Mouse (Mus musculus) hindbrain, embryonic 15.5 days (tissue): Measurements from ENCODE around the gene Fads3. TPM values are rescaled to one million over a fixed set of nuclear protein-coding genes. Genes with fewer than 3 reads are reported as not detected.
A peak's percentile ranks its signal among the peaks of the same experiment; 100 is the strongest.

ENCODE experiments used
- ATAC-seq: fragments of 200-750 bp; cut with Nextera tagmentation; 2 replicates; pipeline ENCODE4 v1.8.0; 2017; ENCODE audit warnings: low read depth, moderate number of reproducible peaks, moderate TSS enrichment; ENCODE audit not compliant: low FRiP score
- H3K27ac ChIP-seq: fragments of 300-500 bp; sonication (generic); replicated peaks from 2 replicates; pipeline ENCODE4 v1.5.1; 2015; ENCODE audit warnings: mild to moderate bottlenecking, inconsistent platforms
- H3K27me3 ChIP-seq: fragments of 300-500 bp; sonication (generic); 2 replicates; pipeline ENCODE4 v1.6.1; 2015; ENCODE audit warnings: control low read depth, inconsistent platforms
- H3K36me3 ChIP-seq: fragments of 300-500 bp; sonication (generic); 2 replicates; pipeline ENCODE4 v1.6.1; 2015; ENCODE audit warnings: control low read depth, inconsistent platforms
- H3K4me1 ChIP-seq: fragments of 300-500 bp; sonication (generic); replicated peaks from 2 replicates; pipeline ENCODE4 v1.6.1; 2015; ENCODE audit warnings: control low read depth, inconsistent platforms
- H3K4me2 ChIP-seq: fragments of 300-500 bp; sonication (generic); 2 replicates; pipeline ENCODE4 v1.6.1; 2015; ENCODE audit warnings: moderate library complexity, mild to moderate bottlenecking, inconsistent platforms
- H3K4me3 ChIP-seq: fragments of 300-500 bp; sonication (generic); 2 replicates; pipeline ENCODE4 v1.5.1; 2015; ENCODE audit warnings: mild to moderate bottlenecking, inconsistent platforms
- H3K9ac ChIP-seq: fragments of 300-500 bp; sonication (generic); 2 replicates; pipeline ENCODE4 v1.6.1; 2015; ENCODE audit warnings: inconsistent platforms
- H3K9me3 ChIP-seq: fragments of 300-500 bp; sonication (generic); 2 replicates; pipeline ENCODE4 v1.6.1; 2016; ENCODE audit warnings: control low read depth, inconsistent platforms
- WGBS: fragments of 180-500 bp; shearing (Covaris S2); methylation state at CpG from one replicate; pipeline ENCODE4 v1.1.7; 2015; 5-methylcytosine and 5-hydroxymethylcytosine counted together
- polyA plus RNA-seq: library from polyadenylated mRNA; unstranded; fragments of >200 nt; fragmentation: Nextera tagmentation; extraction: Ambion mirVana; gene quantifications from 2 replicates; pipeline ENCODE4 v1.2.1, GENCODE M21; 2015

Gene Fads3
- polyA plus RNA-seq, 1 experiment from 2014 or later: 31.4 TPM

DNA sequence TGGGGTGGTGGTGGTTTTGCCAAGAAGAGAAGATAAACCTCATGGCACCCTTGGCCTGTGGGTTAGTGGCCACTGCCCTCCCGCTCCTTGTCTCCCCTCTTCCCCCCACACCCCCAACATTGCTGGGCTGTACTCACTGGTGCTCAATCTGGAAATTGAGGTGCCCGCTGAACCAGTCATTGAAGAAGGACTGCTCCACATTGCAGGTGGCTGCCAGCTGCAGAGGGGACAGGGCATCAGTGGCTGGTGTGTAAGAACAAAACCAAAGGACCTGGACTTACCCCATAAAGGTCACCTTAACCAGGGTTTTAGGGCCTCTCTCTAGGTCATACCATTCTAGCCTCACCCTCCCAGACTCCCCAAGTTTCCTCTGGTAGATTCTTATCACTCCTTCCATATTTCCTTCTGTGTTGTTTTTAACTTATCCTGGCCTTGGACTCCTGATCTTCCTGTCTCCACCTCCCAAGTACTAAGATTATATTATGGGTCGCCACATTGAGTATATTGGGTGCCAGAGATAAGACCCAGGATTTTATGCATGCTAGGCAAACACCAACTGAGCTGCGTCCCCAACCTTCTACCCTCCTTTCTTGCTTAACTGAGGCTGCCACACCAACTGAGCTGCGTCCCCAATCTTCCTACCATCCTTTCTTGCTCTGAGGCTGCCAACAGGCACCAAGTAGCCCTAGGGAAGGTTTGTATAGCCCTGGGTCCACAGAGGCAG is 24.3 kb downstream of the Fads3 start:
- 91% methylated on average over 5 of the region's 5 CpGs for WGBS
- H3K9me3 ChIP-seq: no peaks in the 10 kb centered on the region
- peaks cover 10% of the 10 kb centered on the region for H3K4me1 ChIP-seq
- H3K27ac ChIP-seq: no peak overlapping the region
- H3K4me3 ChIP-seq: no peak overlapping the region
- peaks cover 75% of the 10 kb centered on the region for H3K36me3 ChIP-seq
- ATAC-seq: no peak
- no peak overlapping the region for H3K4me2 ChIP-seq
- no peak overlapping the region for H3K9ac ChIP-seq
- H3K27me3 ChIP-seq: no peaks in the 10 kb centered on the region

DNA sequence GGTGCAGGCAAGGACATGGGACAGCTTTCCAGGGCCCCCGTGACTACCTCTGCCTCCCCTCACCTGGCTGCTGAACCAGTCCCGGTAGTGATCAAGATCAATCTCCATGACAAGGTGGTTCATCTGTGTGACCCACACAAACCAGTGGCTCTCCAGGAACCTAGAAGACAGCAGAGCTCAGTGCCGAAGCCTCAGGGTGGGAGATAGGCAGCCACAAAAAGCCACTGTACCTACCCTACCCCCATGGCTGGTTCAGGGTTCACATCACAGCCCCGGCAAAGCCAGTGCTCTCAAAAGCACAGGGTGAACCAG is 24.8 kb downstream of the Fads3 start:
- Histone ChIP-seq H3K36me3 (peaks cover 76% of the 10 kb centered on the region), H3K4me1 (peaks cover 4% of the 10 kb centered on the region; the same call in 1 of the 2 replicates), H3K9ac (no peak overlapping the region), H3K27me3 (no peaks in the 10 kb centered on the region), H3K9me3 (no peaks in the 10 kb centered on the region), H3K4me2 (no peak overlapping the region), H3K4me3 (no peak overlapping the region), H3K27ac (no peak overlapping the region)
- ATAC-seq: no peak
- 94% methylated on average over 4 of the region's 4 CpGs for WGBS

DNA sequence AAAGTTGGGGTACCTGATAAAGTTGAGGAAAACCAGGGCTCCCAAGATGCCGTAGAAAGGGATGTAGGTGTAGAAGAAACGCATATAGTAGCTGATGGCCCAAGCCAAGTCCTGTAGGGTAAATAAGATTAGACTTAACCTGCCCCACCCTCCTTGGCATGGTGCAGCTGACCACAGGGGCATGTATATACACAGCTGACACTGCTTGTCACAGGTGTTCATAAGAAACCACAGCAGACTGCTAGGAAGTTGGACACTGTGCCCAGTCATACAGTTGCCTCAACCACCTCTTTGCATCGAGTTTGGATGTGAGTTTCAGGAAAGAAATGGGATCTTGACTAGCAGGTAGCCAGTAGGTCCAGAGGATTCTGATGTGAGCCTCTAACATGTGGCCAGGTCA is 25.1 kb downstream of the Fads3 start:
- no peak overlapping the region for H3K9ac ChIP-seq
- no peak overlapping the region for H3K4me2 ChIP-seq
- H3K4me1 ChIP-seq: 0 out of 2 replicates have a peak, but pooled peaks cover under 1% of the 10 kb centered on the region
- ATAC-seq: no peak
- WGBS: 91% methylated on average over 3 of the region's 3 CpGs
- no peaks in the 10 kb centered on the region for H3K9me3 ChIP-seq
- H3K4me3 ChIP-seq: no peak overlapping the region
- H3K36me3 ChIP-seq: peaks cover 80% of the 10 kb centered on the region
- H3K27ac ChIP-seq: no peak overlapping the region
- no peaks in the 10 kb centered on the region for H3K27me3 ChIP-seq

DNA sequence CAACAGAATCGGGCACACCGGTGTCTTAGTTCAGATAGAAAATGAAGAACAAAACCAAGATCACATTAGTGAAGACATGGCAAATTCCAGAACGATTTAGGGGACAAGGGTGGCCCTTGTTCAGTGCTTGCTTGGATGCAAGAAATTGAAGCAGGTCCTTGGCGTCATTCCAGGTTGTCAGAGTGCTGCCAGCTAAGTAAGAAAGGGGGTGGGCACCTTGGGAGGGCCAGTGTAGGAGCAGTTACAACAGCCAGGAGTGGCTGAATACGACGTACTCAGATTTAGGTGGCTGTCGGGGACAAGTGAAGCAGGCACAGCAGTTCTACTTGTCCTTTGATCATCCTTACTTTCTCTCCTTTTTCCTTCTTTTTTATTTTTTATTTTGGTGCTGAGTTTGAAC is 26.3 kb downstream of the Fads3 start:
- Histone ChIP-seq H3K27me3 (no peaks in the 10 kb centered on the region), H3K4me3 (no peak overlapping the region), H3K36me3 (peaks cover 73% of the 10 kb centered on the region), H3K4me1 (0 out of 2 replicates have a peak, but pooled peaks cover 3% of the 10 kb centered on the region), H3K27ac (no peak overlapping the region), H3K4me2 (no peak overlapping the region), H3K9me3 (no peaks in the 10 kb centered on the region), H3K9ac (no peak overlapping the region)
- ATAC-seq: no peak
- 65% methylated on average over 7 of the region's 7 CpGs for WGBS

DNA sequence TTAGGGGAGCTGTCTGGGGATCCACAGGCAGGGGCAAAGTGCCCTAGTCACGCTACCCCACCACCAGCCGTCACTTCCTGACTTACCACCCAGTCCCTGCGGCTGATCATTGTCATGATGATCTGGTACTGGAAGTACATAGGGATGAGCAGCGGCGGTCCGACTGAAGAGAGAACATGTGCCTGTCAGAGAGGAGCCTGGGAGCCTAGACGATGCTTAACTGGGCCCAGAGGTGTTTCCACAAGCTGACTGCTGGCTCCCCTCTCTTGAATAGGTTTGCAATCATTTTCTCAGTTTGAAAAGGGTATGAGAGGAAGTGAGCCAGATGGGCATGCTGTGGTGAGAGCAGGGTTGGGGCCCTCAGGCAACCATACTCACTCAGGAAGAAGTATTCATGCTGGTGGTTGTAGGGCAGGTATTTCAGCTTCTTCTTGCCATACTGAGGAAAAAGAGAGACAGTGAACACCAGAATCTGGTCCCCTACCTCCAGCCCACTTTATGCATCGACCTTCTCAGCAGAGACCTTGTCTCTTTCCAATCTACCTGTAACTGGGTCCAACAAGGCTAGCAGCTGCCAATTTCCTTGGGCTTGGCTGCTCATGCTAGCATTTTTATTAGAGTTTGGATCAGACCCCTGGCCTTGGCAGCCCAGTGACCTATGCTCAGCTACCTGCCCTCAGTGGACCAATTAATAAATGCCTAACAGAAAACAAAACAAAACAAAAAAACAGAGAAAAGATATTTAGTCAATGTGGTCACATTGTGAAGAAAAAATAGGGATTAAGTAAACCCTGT is 29.0 kb downstream of the Fads3 start:
- no peaks in the 10 kb centered on the region for H3K27me3 ChIP-seq
- no peak overlapping the region for H3K4me2 ChIP-seq
- no peak overlapping the region for H3K9ac ChIP-seq
- H3K36me3 ChIP-seq: peaks cover 80% of the 10 kb centered on the region
- WGBS: 95% methylated on average over 8 of the region's 8 CpGs
- no peak for ATAC-seq
- H3K4me3 ChIP-seq: no peak overlapping the region
- H3K4me1 ChIP-seq: 0 out of 2 replicates have a peak, but pooled peaks cover 3% of the 10 kb centered on the region
- 0 out of 2 replicates have a peak overlapping the region, but pooled peaks have one; percentile 13 for H3K27ac ChIP-seq
- no peaks in the 10 kb centered on the region for H3K9me3 ChIP-seq

DNA sequence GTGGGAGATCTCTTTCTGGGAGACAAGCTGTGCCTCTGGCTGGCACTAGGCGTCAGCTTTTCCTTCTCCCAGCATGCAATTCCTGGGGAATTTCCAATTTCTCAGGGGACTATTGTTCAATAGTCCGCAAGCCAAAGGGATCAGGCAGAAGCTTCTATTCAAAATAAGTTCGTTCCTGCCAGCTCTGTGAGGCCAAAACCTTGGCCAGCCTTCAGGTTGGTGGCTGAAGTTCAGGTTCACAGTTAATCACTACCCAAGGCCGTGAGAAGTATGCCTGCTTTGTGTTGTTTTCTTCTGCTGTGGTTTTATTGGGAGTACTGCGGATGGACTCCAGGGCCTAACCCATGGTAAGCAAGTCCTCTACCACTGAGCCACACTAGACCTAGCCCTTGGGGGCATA is 29.8 kb downstream of the Fads3 start:
- Histone ChIP-seq H3K4me1 (0 out of 2 replicates have a peak, but pooled peaks cover 3% of the 10 kb centered on the region), H3K4me2 (no peak overlapping the region), H3K9ac (no peak overlapping the region), H3K4me3 (no peak overlapping the region), H3K27me3 (no peaks in the 10 kb centered on the region), H3K9me3 (no peaks in the 10 kb centered on the region), H3K36me3 (peaks cover 80% of the 10 kb centered on the region), H3K27ac (peak overlapping the region; percentile 32; the same call in 1 of the 2 replicates)
- WGBS: 60% methylated on average over 5 of the region's 5 CpGs
- ATAC-seq: peak; percentile 35

DNA sequence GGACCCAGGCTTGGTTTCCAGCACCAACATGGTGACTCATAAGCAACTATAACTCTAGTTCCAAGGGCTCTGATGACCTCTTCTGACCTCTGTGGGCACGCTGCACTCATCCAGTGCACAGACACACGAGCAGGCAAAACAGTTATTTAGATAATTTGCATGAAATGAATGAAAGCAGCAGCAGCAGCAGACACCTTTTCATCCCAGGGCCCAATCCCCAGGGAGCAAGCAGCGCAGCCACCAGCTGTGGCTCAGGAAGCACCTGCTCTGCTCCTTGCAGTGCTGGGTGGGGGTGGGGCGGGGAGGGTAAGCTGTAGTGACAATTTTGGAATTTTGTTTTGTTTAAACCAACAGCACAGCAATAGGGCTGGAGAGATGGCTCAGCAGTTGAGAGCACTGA is 30.5 kb downstream of the Fads3 start:
- H3K27ac ChIP-seq: peak overlapping the region; percentile 32; the same call in 1 of the 2 replicates
- 0 out of 2 replicates have a peak, but pooled peaks cover 3% of the 10 kb centered on the region for H3K4me1 ChIP-seq
- H3K27me3 ChIP-seq: no peaks in the 10 kb centered on the region
- WGBS: 52% methylated on average over 4 of the region's 4 CpGs
- ATAC-seq: no peak
- H3K9me3 ChIP-seq: no peaks in the 10 kb centered on the region
- no peak overlapping the region for H3K4me3 ChIP-seq
- H3K4me2 ChIP-seq: no peak overlapping the region
- H3K36me3 ChIP-seq: peaks cover 80% of the 10 kb centered on the region
- H3K9ac ChIP-seq: no peak overlapping the region

DNA sequence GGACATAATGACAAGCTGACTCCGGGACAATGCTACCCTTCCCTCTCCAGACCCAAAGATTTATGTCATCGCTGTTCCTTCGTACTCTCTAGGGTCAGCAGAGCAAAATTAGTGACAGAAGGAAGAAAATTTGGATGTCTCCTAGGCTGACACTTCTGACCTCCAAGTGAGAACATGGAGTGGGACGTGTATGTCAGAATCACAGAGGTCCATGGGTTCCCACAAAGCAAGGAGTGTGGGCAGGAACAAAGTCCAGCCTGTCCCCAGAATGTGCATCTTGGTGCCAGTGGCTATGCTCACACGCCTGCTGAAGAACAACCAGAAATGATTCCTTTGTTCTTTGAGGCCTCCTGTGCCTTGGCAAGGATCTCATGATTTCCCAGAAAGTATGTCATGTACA is 31.8 kb downstream of the Fads3 start:
- ATAC-seq: no peak
- no peaks in the 10 kb centered on the region for H3K27me3 ChIP-seq
- H3K36me3 ChIP-seq: peaks cover 86% of the 10 kb centered on the region
- H3K4me2 ChIP-seq: no peak overlapping the region
- 89% methylated on average over 5 of the region's 5 CpGs for WGBS
- no peaks in the 10 kb centered on the region for H3K9me3 ChIP-seq
- H3K4me1 ChIP-seq: 0 out of 2 replicates have a peak, but pooled peaks cover 3% of the 10 kb centered on the region
- H3K27ac ChIP-seq: no peak overlapping the region
- H3K4me3 ChIP-seq: no peak overlapping the region
- H3K9ac ChIP-seq: no peak overlapping the region

DNA sequence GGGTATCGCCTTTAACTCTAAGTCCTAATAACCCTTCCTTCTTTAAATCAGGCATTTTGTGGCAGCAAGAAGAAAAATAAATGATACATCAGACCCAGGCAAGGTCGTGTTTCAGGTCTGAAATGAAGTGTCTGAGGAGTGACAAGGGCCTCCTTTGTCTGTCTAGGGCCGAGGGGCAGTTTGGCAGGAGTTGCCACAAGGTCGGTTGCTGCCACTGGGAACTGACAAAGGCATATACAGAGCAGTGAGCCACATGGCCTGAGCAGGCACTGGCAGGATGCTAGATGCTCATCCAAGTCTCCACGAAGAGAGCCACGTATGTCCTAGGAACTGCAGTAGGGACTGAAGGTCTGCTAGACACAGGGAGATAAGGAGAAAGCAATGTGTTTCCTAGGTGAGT is 37.0 kb downstream of the Fads3 start:
- no peak overlapping the region for H3K9ac ChIP-seq
- H3K4me2 ChIP-seq: no peak overlapping the region
- WGBS: 78% methylated on average over 6 of the region's 6 CpGs
- H3K9me3 ChIP-seq: no peaks in the 10 kb centered on the region
- ATAC-seq: no peak
- no peak overlapping the region for H3K27ac ChIP-seq
- H3K27me3 ChIP-seq: no peaks in the 10 kb centered on the region
- H3K36me3 ChIP-seq: peaks cover 97% of the 10 kb centered on the region
- no peak overlapping the region for H3K4me3 ChIP-seq
- no peaks in the 10 kb centered on the region for H3K4me1 ChIP-seq

DNA sequence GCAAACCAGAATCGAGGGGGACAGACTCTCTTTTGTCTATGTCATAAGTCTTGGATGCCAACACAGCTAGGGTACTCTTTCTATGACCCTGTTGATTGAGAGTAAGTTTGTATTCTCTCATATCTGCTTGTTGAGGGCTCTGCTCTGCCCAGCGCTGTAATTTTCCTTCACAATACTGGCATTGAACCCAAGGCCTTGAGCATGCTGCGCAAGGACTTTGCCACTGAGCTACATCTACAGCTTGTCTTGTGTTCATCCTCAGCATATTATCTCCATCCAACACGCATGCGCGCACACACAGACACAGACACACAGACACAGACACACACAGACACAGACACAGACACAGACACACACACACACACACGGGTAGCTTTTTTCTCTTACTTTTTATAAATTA is 39.0 kb downstream of the Fads3 start:
- ATAC-seq: no peak
- H3K27me3 ChIP-seq: no peaks in the 10 kb centered on the region
- no peak overlapping the region for H3K4me3 ChIP-seq
- H3K36me3 ChIP-seq: peaks cover 95% of the 10 kb centered on the region
- no peaks in the 10 kb centered on the region for H3K9me3 ChIP-seq
- WGBS: 94% methylated on average over 7 of the region's 7 CpGs
- H3K4me2 ChIP-seq: no peak overlapping the region
- H3K27ac ChIP-seq: no peak overlapping the region
- H3K4me1 ChIP-seq: no peaks in the 10 kb centered on the region
- H3K9ac ChIP-seq: no peak overlapping the region

DNA sequence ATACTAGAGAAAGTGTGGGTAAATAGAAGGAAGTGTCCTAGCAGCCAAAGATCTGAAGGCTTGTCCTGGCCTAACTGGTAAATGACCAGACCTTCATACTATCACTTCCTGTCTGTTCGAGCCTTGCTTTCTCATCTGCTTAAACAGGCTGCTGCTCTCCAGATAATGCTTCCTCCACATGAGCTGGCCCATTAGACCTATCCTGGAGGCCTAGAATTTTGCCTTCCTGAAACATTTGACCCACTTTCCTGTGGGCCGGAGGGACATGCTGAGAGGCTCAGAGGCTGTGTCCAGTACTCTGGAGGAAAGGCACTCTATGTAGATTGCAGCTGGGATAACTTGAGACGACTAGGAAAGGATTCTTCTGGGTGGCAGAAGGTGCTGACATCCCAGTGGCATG is 40.7 kb downstream of the Fads3 start:
- no peaks in the 10 kb centered on the region for H3K9me3 ChIP-seq
- no peak for ATAC-seq
- peaks cover 94% of the 10 kb centered on the region for H3K36me3 ChIP-seq
- no peak overlapping the region for H3K4me3 ChIP-seq
- no peak overlapping the region for H3K9ac ChIP-seq
- H3K27me3 ChIP-seq: no peaks in the 10 kb centered on the region
- WGBS: 76% methylated on average over 3 of the region's 3 CpGs
- H3K27ac ChIP-seq: no peak overlapping the region
- no peak overlapping the region for H3K4me2 ChIP-seq
- no peaks in the 10 kb centered on the region for H3K4me1 ChIP-seq

DNA sequence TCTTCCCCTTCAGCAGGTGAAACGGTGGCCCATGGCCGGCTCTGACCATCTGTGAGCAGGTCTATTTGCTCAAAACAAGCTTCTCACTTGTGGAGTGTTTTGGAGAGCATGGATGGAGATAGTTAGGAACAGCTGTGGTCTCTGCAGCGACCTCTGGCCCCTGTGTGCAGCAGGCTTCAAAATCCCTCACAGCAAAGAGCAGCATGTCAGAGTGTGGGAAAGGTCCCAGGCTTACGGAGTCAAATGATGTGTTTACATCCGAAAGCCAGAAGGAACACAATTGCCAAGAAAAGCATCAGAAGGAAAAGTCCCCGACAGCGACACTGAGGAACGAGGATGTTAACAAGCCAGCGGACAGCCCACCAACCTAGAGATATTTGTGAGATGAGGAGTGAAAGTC is 44.1 kb downstream of the Fads3 start:
- H3K36me3 ChIP-seq: peaks cover 94% of the 10 kb centered on the region
- no peak overlapping the region for H3K4me2 ChIP-seq
- H3K27me3 ChIP-seq: no peaks in the 10 kb centered on the region
- no peaks in the 10 kb centered on the region for H3K9me3 ChIP-seq
- no peak for ATAC-seq
- 88% methylated on average over 9 of the region's 9 CpGs for WGBS
- H3K4me3 ChIP-seq: no peak overlapping the region
- no peaks in the 10 kb centered on the region for H3K4me1 ChIP-seq
- no peak overlapping the region for H3K27ac ChIP-seq
- no peak overlapping the region for H3K9ac ChIP-seq
